Mouse (Mus musculus) telencephalon, adult 2 months (tissue): ENCODE measurements around the gene Pla2g16.
A peak's percentile ranks its signal among the peaks of the same experiment; 100 is the strongest.

Experiments used
- DNase-seq: peaks from one replicate; pipeline ENCODE4 v3.0.0-alpha.2; 2011; ENCODE audit warnings: low read depth, low spot score

The Pla2g16 gene

GRCm38 (mm10) chr19:7557328-7557822, at the start of gene Pla2g16:
TSS of gene Pla2g16 (plus strand) at chr19:7557459.
- DNase-seq = peak; percentile 18

- no peak for DNase-seq
Observed at GRCm38 (mm10) chr19:7508026-7508425, 49.2 kb upstream of the Pla2g16 start.

DNA sequence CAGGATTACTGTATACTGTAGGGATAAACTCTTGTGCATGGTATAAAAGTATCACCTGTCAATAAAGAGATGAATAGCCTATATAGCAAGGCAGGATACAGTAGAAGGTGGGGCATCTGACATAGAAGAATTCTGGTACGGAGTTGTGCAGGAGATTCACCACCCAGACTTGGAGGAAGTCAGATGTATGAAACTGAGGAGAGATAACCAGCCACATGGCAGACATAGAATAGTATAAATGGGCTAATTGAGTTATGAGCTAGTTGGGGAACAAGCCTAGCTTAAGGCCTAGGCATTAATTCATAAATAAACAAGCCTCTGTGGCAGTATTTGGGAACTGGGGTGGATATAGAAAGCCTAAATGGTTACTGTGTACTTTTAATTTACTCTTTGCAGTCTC, 40.8 kb upstream of the Pla2g16 start:
- DNase-seq = no peak

- DNase-seq = no peak
Observed at GRCm38 (mm10) chr19:7521619-7522018, 35.6 kb upstream of the Pla2g16 start.

DNA sequence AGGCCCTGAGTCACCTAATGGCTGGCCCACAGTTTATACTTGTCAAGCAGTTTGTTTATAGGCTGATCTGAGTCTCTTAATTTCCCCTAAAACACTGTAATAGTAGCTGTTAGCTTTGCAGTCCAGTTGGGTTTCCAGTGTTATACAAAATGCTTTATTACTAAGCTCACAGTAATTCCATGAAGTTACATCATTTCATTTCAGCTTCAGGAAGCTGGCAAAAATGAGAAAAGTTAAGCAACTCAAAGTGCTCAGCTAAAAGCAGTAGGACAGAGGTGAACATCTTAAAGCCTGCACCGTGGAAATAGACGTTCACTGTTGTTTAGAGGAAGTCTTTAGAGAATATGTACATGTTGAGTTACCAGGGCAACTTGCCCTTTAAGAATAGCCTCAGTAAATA, 34.4 kb upstream of the Pla2g16 start:
- DNase-seq = no peak

GRCm38 (mm10) chr19:7523292-7523691, 34.0 kb upstream of the Pla2g16 start:
- DNase-seq = no peak

GRCm38 (mm10) chr19:7523781-7524180, 33.5 kb upstream of the Pla2g16 start:
- DNase-seq = no peak

- no peak for DNase-seq
Observed at GRCm38 (mm10) chr19:7524879-7525278, 32.4 kb upstream of the Pla2g16 start.

DNA sequence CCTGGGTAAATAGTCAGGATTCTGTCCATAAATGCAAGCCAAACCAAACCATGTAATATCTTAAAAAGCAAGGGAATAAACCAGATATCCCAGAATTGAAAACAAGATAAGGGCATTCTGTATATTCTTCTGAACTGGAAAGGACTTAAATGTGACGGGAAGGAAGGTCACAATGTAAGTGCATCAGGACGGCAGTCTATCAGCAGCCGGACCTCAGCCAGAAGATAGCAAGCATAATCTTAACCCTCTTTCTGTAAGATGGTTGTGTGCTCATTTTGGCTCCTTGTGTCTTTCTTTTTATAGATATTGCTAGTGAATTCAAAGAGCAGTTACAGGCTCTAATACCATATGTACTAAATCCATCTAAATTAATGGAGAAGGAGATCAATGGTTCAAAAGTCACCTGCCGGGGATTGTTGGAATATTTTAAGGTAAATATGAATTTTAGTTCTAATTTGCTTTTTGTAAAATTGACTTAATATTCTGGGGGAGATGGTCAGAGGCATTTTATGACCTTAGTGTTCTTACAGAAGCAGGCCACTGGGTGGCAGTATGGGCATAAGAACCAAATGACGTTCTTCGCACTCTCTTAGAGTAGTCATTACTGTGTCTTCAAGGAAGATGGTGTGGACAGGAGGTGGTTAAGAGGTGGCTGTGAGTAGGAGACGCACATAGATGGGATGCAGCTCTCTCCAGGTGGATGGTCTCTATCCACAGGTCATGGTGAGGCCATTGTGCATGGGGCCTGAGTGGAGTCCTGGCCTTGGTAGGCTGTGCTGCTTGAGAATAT, 28.4 kb upstream of the Pla2g16 start:
- peak; percentile 42 for DNase-seq

GRCm38 (mm10) chr19:7531906-7532305, 25.4 kb upstream of the Pla2g16 start:
- peak; percentile 77 for DNase-seq

- no peak for DNase-seq
Observed at GRCm38 (mm10) chr19:7533891-7534290, 23.4 kb upstream of the Pla2g16 start.

DNA sequence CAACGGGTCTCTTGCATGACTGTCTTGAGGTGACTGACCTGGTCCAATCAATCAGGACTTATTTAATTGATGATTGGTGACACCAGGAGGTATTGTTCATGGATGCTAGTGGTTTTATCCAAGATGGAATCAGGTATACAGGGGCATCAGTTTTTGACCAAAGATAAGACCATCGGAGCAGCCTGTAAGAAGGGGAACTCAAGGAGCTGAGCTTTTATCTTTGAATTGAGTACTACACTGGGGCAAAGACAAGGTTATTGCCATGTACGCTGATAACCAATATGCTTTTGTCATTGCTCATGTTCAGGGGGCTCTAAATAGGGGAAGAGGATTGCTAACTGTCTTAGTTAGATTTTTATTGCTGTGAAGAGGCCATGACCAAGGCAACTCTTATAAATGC, 8.3 kb upstream of the Pla2g16 start:
- DNase-seq = no peak

DNA sequence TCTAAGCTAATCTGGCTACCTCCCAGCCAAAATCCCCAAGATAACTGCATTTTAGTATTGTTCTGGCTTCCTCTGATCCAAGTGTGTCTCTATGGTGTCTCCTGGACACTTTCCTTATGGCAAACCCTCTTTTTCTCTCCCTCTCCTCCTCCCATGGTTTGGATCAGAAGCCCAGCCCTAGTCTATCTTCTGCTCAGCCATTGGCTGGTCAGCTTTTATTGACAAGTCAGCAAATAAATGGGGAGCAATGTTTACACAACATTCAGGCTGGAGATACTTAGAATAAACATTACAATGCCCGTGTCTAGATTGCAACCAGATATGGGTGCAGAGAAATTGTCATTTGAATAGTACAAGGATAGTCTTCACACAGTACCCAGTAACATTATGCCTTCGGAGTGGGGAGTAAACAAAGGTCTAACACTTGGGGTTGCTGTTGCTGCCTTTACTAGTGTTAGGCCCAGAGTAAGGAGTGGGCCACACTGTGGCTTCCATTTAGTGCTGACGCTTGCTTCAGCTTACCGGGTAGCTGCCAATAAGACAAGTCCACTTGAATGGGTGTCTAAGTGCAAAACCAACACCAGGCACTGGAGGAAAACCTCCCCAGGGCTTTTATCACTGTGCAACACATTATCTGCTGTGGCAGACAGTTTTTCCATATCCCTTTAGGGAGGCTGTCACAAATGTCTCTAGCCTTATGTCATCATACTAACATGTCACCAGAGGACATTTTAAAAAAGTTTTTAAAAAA, 5.5 kb upstream of the Pla2g16 start:
- DNase-seq = no peak

DNA sequence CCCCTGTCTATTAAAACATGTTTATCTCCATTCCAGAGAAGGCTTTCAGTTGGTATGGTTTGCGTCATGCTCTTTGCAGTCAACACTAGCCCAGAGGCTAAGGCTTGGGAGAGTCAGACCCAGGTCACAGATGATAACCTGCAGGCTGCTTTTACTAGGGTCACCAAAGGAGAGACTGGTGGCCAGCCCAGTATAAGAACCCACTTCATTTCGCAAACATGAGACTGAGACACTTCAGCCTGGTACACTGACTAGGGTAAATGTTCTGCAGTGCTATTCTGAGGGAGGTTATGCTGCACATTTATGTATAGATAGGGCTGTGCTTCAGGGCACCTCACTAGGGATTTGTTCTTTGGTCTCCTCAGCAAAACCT, 5.0 kb upstream of the Pla2g16 start:
- DNase-seq = no peak

- no peak for DNase-seq
Observed at GRCm38 (mm10) chr19:7553441-7553840, 3.8 kb upstream of the Pla2g16 start.

- DNase-seq = no peak
Observed at GRCm38 (mm10) chr19:7554881-7555280, 2.4 kb upstream of the Pla2g16 start.

DNA sequence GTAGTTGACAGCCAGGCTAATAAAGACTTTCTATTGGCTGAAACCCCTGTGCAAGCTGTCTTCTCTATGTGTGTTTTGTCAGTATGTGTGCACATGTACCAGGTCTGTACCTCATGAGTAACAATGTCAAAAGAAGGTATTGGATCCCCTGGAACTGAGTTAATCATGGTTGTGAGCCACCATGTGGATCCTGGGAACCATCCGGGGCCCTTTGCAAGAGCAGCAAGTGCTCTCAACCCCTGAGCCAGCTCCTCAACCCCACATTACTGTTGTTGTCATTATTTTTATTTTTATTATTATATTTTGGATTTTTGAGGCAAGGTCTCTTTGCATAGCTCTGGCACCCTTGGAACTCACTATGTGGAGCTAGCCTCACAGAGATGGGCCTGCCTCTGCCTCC, 618 bp upstream of the Pla2g16 start:
- DNase-seq = no peak

DNA sequence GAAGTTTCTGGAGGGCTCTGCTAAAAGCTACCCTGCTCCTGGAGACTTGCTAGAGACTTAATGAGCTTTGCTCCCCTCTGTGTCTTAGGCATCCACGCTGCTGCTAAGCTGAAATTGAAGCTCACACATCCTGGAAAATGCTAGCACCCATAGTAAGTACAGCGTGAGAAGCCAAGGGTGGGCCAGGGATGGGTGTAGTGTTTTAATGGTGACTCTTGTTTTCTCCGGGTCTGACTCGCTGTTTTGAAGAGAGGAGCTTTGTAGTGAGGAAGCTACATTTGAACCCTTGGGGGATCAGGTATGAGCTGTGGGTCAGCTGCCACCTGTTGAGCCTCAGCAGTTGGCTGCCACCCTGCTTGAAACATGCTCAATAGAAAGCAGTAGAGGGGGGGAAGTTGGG, 585 bp downstream of the Pla2g16 start:
- no peak for DNase-seq

GRCm38 (mm10) chr19:7558675-7559074, 1.4 kb downstream of the Pla2g16 start:
- no peak for DNase-seq

DNA sequence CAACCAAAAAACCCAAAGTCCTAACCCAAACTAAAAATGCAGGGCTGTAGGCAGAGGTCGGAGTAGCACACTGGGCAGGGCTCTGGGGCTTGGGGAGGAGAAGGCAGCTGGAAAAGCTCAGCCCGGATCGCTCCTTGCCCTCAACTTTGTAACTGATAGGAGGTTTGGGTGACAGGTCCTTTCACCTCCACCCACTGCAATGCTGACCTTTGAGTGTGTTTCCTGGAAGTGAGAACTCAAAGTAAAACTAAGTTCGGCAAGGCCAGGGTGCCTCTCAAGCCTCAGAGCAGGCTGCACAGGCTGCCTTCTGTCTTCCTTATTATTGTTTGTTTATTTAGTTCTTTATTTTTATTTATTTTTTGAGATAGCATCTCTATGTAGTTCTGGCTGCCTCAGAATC, 2.7 kb downstream of the Pla2g16 start:
- no peak for DNase-seq

DNA sequence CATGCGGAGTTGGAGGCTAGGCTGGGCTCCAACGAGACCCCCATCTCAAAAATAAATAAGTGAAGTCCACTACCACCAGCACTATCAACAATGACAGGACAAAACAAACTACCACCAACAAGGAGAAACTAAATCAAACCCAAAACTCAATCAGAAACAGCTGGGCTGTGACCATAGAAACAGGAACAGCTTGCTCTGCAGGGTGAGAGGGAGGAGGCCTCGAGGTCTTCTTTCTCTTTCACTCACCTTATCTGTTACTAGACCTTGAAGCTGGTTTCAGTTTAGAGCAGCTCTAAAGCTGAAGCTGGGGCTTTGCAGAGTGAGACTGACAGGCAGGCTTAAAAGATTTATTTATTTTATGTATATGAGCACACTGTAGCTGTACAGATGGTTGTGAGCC, 4.2 kb downstream of the Pla2g16 start:
- no peak for DNase-seq

GRCm38 (mm10) chr19:7562601-7563129, 5.4 kb downstream of the Pla2g16 start:
- no peak for DNase-seq

DNA sequence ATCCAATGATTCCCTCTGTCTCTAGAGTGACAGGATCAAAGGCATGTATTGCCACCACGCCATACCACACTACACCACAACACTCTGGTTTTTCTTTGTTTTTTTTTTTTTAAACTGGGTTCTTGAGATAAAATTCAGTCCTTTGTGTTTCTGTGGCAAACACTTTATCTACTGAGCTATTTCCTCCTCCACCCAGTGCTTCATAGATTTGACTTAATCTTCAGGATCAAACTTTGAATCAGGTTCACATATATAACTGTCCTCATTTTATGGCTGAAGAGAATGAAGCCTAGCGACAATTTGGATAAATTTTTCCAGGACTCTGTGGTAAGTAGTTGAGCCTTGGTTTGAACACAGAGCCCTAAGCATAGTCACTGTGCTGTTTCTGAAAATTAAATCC, 6.4 kb downstream of the Pla2g16 start:
- DNase-seq = no peak
